Mouse (Mus musculus): Measurements from ENCODE around the gene Yars.

Yars gene

GRCm38 (mm10) chr4:129254571-129254970 lies 65.0 kb downstream of the Yars start:
- DNase-seq: no peak

- DNase-seq: peak; percentile 66
Measured at GRCm38 (mm10) chr4:129256450-129257380, 67.2 kb downstream of the Yars start.

GRCm38 (mm10) chr4:129259101-129259500 lies 69.5 kb downstream of the Yars start:
- no peak for DNase-seq

GRCm38 (mm10) chr4:129260678-129261077 lies 71.1 kb downstream of the Yars start:
- no peak for DNase-seq

- DNase-seq: no peak
Measured at GRCm38 (mm10) chr4:129261196-129261595, 71.6 kb downstream of the Yars start, which contains the start of gene C77080. Gene C77080 (minus strand): TSS chr4:129261404.

GRCm38 (mm10) chr4:129263225-129264021 lies 73.9 kb downstream of the Yars start:
- peak; percentile 50 for DNase-seq

GRCm38 (mm10) chr4:129266191-129266590 lies 76.6 kb downstream of the Yars start:
- DNase-seq: no peak

- no peak for DNase-seq
Measured at GRCm38 (mm10) chr4:129266821-129267220, 77.3 kb downstream of the Yars start.

GRCm38 (mm10) chr4:129268698-129269097 lies 79.1 kb downstream of the Yars start:
- no peak for DNase-seq
